Mouse (Mus musculus) left cerebral cortex, adult 11 months (tissue): ENCODE measurements around the gene Ppp1r12c.
"Not testable (repeated sequence)": the region's sequence is repeated elsewhere in the genome, so short reads cannot be mapped to it uniquely, and the experiment has no call there.

Experiments used
- DNase-seq: peaks from one replicate; pipeline ENCODE4 v3.0.0; 2022; ENCODE audit warnings: low spot score

The Ppp1r12c gene

GRCm38 (mm10) chr7:4501558-4502397 is at the start of gene Ppp1r12c:
Gene Ppp1r12c, minus strand, starts transcription at chr7:4501680.
- peak; percentile 91 for DNase-seq

DNA sequence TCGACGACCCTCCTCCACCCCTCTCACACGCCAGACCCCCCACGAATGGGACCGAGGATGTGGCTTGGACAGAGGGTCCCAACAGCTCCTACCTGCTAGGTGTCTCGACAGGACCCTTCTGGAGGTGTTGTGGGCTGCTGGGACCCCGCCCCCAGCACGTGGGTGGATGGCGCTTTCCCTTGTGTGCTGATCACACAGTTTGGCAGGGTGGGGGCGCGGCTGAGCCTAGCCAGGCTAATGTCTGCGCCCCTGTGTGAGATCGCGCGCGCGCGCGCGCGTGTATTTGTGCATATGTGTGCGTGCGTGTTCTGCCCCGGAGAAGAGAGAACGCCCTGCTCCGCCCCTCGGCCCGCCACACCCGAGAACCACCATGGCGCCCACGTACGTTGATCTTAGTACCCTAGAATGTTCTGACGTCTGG is 45.8 kb upstream of the Ppp1r12c start, which contains the start of gene Syt5:
Syt5 (minus strand) TSS at position 321 of the 421 bp plus-strand sequence.
- DNase-seq, result peak; percentile 56

DNA sequence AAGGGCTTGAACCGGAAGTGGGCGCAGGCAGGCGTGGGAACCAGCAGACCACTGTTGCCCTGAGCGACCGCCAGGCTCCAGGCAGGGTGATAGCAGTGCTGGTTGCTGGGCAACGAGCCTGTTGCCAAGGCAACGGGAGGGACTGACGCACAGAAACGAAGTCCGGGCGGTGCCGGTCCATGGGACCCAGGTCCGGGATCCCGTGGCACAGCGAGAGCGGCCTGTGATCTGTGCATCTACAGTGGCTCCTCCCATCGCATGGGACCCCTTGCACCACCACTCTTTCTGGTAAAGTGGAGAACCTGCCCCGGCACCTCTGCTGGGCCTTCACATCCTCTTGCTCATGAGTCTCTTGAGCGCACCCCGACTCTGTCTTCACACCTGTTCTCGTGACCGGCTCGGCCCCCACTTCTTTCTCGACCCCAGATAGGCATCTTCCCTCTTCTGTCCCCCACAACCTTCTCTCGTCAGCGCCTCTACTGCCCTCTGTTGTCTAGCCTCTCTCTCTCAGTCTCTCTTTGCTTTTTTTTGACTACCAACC is 45.2 kb upstream of the Ppp1r12c start:
- peak; percentile 93 for DNase-seq

GRCm38 (mm10) chr7:4546050-4546449 is 44.6 kb upstream of the Ppp1r12c start:
- DNase-seq, result no peak

- DNase-seq, result no peak
These were observed 40.5 kb upstream of the Ppp1r12c start for GRCm38 (mm10) chr7:4542013-4542412.

DNA sequence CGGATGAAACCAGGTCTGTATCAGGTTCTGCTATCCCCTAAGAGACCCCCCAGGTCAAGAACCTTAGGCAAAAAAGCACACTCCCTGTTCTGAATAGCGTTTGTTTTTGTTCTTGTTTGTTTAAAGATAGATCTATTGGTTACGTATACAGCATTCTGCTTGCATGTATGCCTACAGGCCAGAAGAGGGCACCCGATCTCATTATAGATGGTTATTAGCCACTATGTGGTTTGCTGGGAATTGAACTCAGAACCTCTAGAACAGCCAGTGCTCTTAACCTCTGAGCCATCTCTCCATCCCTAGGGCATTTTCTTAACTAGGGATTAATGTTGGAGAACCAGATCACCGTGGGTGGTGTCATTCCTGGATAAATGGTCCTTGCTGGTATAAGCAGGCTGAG is 39.9 kb upstream of the Ppp1r12c start:
- no peak for DNase-seq

GRCm38 (mm10) chr7:4539019-4539418 is 37.5 kb upstream of the Ppp1r12c start:
- no peak for DNase-seq

DNA sequence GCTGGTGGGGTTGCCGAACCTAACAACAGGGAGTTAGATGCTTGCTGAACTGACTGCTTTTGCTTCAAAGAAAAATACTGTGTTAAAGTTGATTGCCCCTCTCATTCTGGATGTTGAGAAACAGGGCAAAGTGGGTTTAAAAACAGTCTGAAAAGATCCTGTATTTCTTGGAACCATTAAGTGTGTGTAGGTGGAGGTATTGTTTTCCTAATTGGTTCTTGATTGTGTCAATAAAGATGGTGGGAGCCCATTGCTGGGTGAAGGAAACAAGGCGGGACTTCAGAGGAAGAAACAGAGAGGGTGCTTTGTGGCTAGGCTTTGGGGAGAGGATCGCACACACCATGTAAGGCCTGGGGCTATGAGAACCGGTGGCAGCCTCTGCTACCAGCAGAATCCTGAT is 35.7 kb upstream of the Ppp1r12c start:
- DNase-seq, result no peak

- no peak for DNase-seq
These were observed 34.9 kb upstream of the Ppp1r12c start for GRCm38 (mm10) chr7:4536369-4536768.

- DNase-seq, result no peak
These were observed 30.7 kb upstream of the Ppp1r12c start, which contains the start of gene Dnaaf3 for GRCm38 (mm10) chr7:4532005-4532729. Gene Dnaaf3, minus strand, starts transcription at chr7:4532453.

DNA sequence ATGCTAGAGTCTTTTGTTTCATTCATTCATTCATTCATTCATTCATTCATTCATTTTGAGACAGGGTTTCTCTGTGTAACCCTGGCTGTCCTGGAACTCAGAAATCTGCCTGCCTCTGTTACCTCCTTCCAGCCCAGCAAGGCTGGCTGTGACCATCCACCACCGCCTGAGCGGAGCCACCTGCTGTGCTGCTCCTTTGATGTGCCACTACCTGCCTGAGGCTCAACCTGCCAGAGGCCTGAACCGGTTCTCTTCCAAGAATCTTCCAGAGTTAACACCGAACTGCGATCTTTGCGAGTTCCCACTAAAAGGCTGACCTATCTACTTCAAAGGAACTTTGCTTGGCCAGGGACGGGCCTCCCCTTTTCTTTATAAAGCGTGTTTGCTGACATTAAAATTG is 28.7 kb upstream of the Ppp1r12c start:
- DNase-seq, result not testable (repeated sequence)

GRCm38 (mm10) chr7:4527302-4527689 is 25.8 kb upstream of the Ppp1r12c start:
- DNase-seq, result no peak

DNA sequence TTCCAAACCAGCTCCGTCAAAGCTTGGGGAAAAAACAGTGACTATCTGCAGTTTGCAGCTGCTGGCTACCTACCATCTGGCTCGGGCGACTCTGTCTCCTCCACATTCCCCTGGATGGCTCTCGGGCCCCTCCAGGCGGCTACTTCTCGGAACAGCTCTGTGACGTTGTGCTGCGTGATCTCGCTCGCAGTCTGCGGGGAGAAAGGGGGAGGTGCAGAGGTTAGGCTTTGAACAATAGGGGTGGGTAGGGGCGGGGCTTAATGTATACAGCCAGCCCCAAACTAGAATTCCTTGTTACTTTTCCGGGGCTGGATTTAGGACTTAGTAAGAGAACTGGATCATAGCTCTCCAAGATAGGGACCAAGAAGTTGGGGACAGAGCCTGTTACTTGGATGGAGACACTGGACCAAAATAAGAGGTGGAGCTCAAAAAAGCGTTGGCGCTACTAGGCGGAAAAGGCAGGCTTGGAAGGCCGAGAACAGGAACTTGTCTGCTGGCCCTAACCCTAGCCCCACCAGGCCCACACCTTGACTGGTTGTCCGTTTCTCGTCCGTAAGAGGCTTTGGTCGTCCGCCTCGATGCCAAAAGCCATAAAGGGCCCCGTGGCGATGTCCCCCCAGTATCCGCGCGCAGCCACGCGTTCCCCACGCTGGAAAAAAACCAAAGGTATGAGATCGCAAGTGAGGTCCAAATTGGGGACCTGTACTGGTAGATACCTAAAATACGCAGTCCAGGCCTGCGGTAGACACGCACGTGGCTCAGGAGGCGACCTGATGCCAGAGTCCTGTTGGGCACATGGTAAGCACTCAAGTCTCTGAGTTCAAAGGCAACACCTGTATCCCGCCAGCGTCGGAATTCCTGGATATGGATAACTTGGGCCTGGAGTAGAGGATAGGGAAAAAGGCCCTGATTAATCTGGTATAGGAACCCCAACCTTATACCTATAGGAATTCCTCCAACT is 25.1 kb upstream of the Ppp1r12c start:
- no peak for DNase-seq

DNA sequence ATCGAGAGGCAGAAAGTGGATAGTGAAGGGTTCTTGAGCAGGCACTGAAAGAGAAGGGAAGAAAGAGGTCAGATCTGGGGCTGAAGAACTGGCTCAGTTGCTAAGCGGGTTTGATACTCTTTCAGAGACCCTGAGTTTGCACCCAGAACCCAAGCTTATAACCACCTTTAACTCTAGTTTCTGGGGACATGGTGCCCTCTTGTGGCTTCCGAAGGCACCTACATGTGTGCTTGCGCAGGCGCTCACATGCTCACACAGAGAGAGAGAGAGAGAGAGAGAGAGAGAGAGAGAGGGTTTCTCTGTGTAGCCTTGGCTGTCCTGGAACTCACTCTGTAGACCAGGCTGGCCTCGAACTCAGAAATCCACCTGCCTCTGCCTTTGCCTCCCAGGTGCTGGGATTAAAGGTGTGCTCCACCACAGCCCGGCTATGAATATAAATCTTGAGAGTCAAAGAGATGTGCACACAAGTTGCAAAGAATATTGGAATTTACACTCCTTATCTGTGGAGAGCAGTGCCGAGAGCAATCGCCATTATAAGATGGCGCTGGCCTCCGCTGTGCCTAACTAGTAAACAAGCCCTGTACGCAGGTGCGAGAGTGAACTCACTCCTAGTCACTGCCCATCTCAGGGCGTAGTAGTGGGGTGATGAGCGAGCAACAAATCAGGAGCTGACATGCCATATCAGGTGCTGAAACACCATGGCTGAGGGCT is 22.9 kb upstream of the Ppp1r12c start, which contains the start of gene Tnni3:
Tnni3 (minus strand) TSS at position 18 of the 711 bp plus-strand sequence.
- not testable (repeated sequence) for DNase-seq

- DNase-seq, result no peak
These were observed 22.0 kb upstream of the Ppp1r12c start for GRCm38 (mm10) chr7:4523205-4524130.

- no peak for DNase-seq
These were observed 20.8 kb upstream of the Ppp1r12c start for GRCm38 (mm10) chr7:4522292-4522691.

- DNase-seq, result no peak
These were observed 19.9 kb upstream of the Ppp1r12c start for GRCm38 (mm10) chr7:4521231-4522003.

GRCm38 (mm10) chr7:4518487-4518886 is 17.0 kb upstream of the Ppp1r12c start:
- no peak for DNase-seq
